Mouse (Mus musculus) heart, embryonic 15.5 days (tissue): ENCODE measurements around the gene Macrod2. TPM values are rescaled to one million over a fixed set of nuclear protein-coding genes. Genes with fewer than 3 reads are reported as not detected.
A peak's percentile ranks its signal among the peaks of the same experiment; 100 is the strongest.

Source experiments
- ATAC-seq: fragments of 200-750 bp; cut with Nextera tagmentation; replicated peaks from 2 replicates; pipeline ENCODE4 v1.8.0; 2017; ENCODE audit warnings: low read depth, moderate TSS enrichment; ENCODE audit not compliant: insufficient number of reproducible peaks, insufficient read depth, low FRiP score
- H3K27ac ChIP-seq: fragments of 300-500 bp; sonication (generic); 2 replicates; pipeline ENCODE4 v1.5.1; 2015; ENCODE audit warnings: mild to moderate bottlenecking, inconsistent platforms
- H3K27me3 ChIP-seq: fragments of 300-500 bp; sonication (generic); 2 replicates; pipeline ENCODE4 v1.6.1; 2015; ENCODE audit warnings: inconsistent platforms
- H3K36me3 ChIP-seq: fragments of 300-500 bp; sonication (generic); 2 replicates; pipeline ENCODE4 v1.6.1; 2015; ENCODE audit warnings: mild to moderate bottlenecking, inconsistent platforms
- H3K4me1 ChIP-seq: fragments of 300-500 bp; sonication (generic); replicated peaks from 2 replicates; pipeline ENCODE4 v1.6.1; 2015; ENCODE audit warnings: inconsistent platforms
- H3K4me2 ChIP-seq: fragments of 300-500 bp; sonication (generic); 2 replicates; pipeline ENCODE4 v1.6.1; 2015; ENCODE audit warnings: inconsistent platforms, mild to moderate bottlenecking, moderate library complexity
- H3K4me3 ChIP-seq: fragments of 300-500 bp; sonication (generic); 2 replicates; pipeline ENCODE4 v1.5.1; 2015; ENCODE audit warnings: mild to moderate bottlenecking, inconsistent platforms
- H3K9ac ChIP-seq: fragments of 300-500 bp; sonication (generic); 2 replicates; pipeline ENCODE4 v1.6.1; 2015; ENCODE audit warnings: mild to moderate bottlenecking, inconsistent platforms
- H3K9me3 ChIP-seq: fragments of 300-500 bp; sonication (generic); replicated peaks from 2 replicates; pipeline ENCODE4 v1.6.1; 2016; ENCODE audit warnings: inconsistent platforms
- WGBS: fragments of 180-500 bp; shearing (Covaris S2); methylation state at CpG from one replicate; pipeline ENCODE4 v1.1.7; 2015; ENCODE audit warnings: mixed read lengths; 5-methylcytosine and 5-hydroxymethylcytosine counted together
- polyA plus RNA-seq: library from polyadenylated mRNA; unstranded; fragments of >200 nt; fragmentation: Nextera tagmentation; extraction: Ambion mirVana; gene quantifications from 2 replicates; pipeline ENCODE4 v1.2.1, GENCODE M21; 2015

The Macrod2 gene
- polyA plus RNA-seq, 1 experiment from 2014 or later = 25.3 TPM

DNA sequence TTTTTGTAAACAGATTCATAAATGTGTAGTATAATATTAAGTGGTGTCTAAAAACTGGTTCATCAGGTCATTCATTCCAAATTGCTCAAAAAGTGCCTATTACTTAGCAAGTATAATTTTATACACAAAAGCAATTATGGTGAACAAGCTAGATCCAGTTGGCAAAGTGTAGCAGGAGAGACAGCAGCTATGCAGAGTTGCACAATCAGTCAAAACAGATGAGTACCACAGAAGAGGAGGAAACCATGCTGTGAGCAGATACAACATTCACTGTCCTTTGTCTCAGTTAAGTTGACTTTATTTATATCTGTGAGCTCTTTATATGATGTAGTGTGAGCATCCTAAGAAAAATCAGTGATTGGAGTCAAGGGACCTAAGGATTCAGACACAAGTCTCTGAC, 2012.2 kb downstream of the Macrod2 start:
- Histone ChIP-seq H3K4me3 (no peak overlapping the region), H3K4me1 (peaks cover 7% of the 10 kb centered on the region), H3K4me2 (no peak overlapping the region), H3K9ac (no peak overlapping the region), H3K9me3 (no peaks in the 10 kb centered on the region), H3K36me3 (no peaks in the 10 kb centered on the region), H3K27me3 (no peaks in the 10 kb centered on the region), H3K27ac (no peak overlapping the region)
- no peak for ATAC-seq

DNA sequence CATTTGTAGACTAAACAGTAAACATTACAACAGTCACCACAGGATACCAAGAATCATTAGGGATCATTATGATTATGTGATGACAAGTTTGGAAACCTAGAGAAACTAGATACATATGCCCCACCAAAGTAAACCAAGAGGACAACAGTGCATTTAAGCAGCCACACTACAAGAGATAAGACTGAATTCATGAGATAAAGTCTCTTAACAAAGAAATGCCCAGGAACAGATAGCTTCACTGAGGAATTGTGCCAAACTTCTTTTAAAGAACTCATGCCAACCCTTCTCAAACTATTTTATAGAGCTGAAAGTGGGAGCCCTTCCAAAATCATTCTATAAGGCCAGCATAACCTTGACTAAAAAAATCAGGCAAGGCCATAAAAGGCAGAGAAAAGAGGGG, 2015.0 kb downstream of the Macrod2 start:
- H3K4me1 ChIP-seq = peaks cover 7% of the 10 kb centered on the region
- no peak overlapping the region for H3K4me2 ChIP-seq
- no peaks in the 10 kb centered on the region for H3K9me3 ChIP-seq
- no peak overlapping the region for H3K9ac ChIP-seq
- no peaks in the 10 kb centered on the region for H3K36me3 ChIP-seq
- ATAC-seq = no peak
- no peaks in the 10 kb centered on the region for H3K27me3 ChIP-seq
- no peak overlapping the region for H3K27ac ChIP-seq
- no peak overlapping the region for H3K4me3 ChIP-seq

DNA sequence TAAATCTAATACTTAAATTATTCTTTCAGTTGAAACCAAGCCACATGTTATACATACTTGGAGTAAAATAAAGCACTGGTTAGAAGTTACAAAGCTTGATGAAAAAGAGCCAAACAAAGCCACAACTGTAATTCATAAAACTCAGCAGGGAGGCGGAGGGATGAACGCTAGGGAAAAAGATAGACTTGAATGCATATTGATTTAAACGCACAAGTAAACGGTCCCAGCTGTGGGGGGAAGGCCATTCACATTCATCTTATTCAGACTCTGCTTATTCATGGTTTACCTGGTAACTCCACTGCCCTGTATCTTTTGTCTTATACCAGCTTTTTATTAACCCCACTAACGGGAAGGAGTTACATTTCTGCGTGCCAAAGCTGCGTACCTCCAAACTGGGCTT, 2038.0 kb downstream of the Macrod2 start:
- WGBS = 85% methylated on average over 7 of the region's 7 CpGs
- Histone ChIP-seq H3K27ac (no peak overlapping the region), H3K9ac (no peak overlapping the region), H3K27me3 (no peaks in the 10 kb centered on the region), H3K36me3 (no peaks in the 10 kb centered on the region), H3K4me3 (no peak overlapping the region), H3K4me2 (no peak overlapping the region), H3K9me3 (no peaks in the 10 kb centered on the region), H3K4me1 (no peaks in the 10 kb centered on the region)
- no peak for ATAC-seq

DNA sequence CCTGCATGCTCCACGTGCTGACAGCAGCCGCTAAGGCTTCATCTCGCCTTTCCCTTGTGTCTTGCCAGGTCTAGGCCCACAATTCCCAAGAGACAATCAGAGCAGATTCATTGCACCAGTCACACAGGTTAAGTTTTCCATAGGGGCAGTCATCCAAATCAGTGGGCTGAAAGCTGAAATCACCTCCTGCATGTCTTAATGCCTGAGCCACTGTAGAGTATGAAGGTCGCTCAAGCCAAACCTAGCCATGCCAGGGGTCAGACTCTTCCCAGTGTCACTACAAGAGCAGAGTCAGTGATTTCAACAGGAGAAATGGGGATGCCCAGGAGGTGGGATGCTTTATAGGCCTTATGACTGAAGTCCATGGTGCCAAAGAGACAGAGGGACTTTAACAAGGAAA, 2039.6 kb downstream of the Macrod2 start:
- Histone ChIP-seq H3K9me3 (no peaks in the 10 kb centered on the region), H3K27me3 (no peaks in the 10 kb centered on the region), H3K27ac (no peak overlapping the region), H3K9ac (no peak overlapping the region), H3K4me2 (no peak overlapping the region), H3K4me1 (no peaks in the 10 kb centered on the region), H3K4me3 (no peak overlapping the region), H3K36me3 (no peaks in the 10 kb centered on the region)
- ATAC-seq = no peak
- 87% methylated on average over 4 of the region's 4 CpGs for WGBS

DNA sequence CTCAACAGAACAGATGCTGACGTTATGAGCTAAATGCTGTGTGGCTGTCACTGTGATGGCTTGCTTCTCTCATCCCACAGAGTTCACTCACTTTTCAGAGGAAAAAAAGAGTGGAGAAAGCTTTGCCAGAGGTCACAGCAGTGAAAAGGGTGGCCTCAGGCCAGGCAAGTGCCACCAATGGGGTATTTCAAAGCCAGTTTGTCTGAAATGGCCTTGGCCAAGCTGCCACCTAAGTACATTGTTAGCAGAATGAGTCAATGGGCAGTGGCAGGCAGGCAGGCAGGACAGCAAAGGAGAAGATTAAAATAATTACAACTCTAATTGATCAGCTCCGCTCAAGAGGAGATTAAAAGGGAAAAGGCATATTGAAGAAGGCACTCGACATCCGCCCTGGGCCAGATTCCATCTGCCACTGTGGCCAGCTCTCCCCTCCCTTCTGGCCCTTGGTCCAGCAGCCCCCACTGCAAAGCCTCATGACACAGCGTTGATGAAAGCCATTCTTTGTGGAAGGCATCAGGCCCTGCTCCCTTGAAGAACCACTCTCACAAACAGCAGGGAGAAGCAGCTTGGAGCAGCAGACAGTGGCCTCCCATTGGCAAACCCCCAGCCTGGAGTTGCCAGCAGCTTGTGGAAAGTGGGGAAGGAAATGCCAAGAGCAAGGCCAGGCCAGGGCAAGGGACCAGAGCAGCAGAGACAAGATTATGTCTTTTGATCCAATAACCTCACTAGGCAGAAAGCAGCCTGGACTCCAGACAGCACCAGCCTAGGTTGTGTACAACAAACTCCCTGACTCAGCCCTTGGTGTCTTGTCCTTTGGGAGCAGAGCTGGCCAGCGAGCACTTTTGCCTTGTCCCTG, 2042.7 kb downstream of the Macrod2 start:
- Histone ChIP-seq H3K9ac (no peak overlapping the region), H3K9me3 (no peaks in the 10 kb centered on the region; the same call in 1 of the 2 replicates), H3K4me2 (no peak overlapping the region), H3K4me1 (no peaks in the 10 kb centered on the region), H3K27me3 (no peaks in the 10 kb centered on the region), H3K4me3 (no peak overlapping the region), H3K27ac (no peak overlapping the region), H3K36me3 (no peaks in the 10 kb centered on the region)
- 76% methylated on average over 6 of the region's 6 CpGs for WGBS
- peak; percentile 31; the same call in 1 of the 2 replicates for ATAC-seq

Other genes starting within 250 kb of the Macrod2 start
- gene Gm17374, start 243.3 kb upstream of the Macrod2 start, polyA plus RNA-seq = not detected in 2 replicates
- 12.8 and 14.9 TPM in 2 replicates for gene Esf1, start 224.7 kb upstream of the Macrod2 start, polyA plus RNA-seq
- 33.6 and 39.2 TPM in 2 replicates for gene Ndufaf5, start 224.7 kb upstream of the Macrod2 start, polyA plus RNA-seq
- not detected in 2 replicates for gene Sel1l2, start 5.6 kb upstream of the Macrod2 start, polyA plus RNA-seq